Mouse (Mus musculus) Patski (cell line): ENCODE results near the gene Mfsd11. TPM values are rescaled to one million over a fixed set of nuclear protein-coding genes. Genes with fewer than 3 reads are reported as not detected.
A peak's percentile ranks its signal among the peaks of the same experiment; 100 is the strongest.
"Not testable (repeated sequence)": the region's sequence is repeated elsewhere in the genome, so short reads cannot be mapped to it uniquely, and the experiment has no call there.

Source experiments
- ATAC-seq: fragments of 100-300 bp; one replicate; pipeline ENCODE4 v1.8.0; 2021
- CTCF ChIA-PET: fragments of 350-600 bp; sonication (Branson Sonifier 250); formaldehyde crosslinking; loops from one replicate; lab custom pipeline; 2022; ENCODE audit warnings: inconsistent platforms; lab: Charles Lee
- POLR2A ChIA-PET: fragments of 350-600 bp; sonication (Branson Sonifier 250); formaldehyde crosslinking; loops from one replicate; lab custom pipeline; 2022; ENCODE audit warnings: antibody characterized with exemption, inconsistent platforms; lab: Charles Lee
- DNase-seq: peaks from one replicate; pipeline ENCODE4 v3.0.0-alpha.2; 2011; ENCODE audit warnings: low read depth, low spot score
- H3K27me3 ChIP-seq: fragments of 371-371 bp; one replicate; pipeline ENCODE4 v1.5.1; 2021
- CTCF ChIP-seq: fragments of 100-300 bp; IDR thresholded peaks from one replicate; pipeline ENCODE4 v1.5.1; 2021
- in situ Hi-C: fragments of 300-500 bp; cut with MboI; formaldehyde crosslinking; loops from 3 replicates; pipeline ENCODE4 v1.11.1; 2018; ENCODE audit warnings: low pct_unique_long_range_greater_than_20kb, mixed read lengths
- polyA plus RNA-seq: library from polyadenylated mRNA; unstranded; gene quantifications from one replicate; pipeline ENCODE4 v1.2.3, GENCODE M21; 2021

Gene Mfsd11
- polyA plus RNA-seq, 1 experiment from 2014 or later = 58.8 TPM

DNA sequence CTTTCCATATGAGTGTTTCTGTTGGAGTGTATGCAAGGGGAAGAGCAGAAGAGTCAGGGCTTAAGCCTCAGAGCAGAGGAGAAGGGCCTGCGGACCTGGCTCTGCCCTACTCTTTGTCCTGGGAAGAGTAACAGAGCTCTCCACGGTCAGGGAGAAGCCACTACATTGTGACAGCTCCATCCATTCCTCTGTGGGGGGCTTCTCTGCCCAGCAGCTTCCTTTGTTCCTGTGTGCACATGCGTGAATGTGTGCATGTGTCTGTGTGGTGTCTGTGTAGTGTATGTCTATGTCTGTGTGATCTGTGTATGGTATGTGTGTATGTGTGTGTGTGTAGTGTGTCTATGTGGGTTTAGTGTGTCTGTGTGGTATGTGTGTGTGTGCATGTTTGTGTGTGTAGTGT, 43.2 kb downstream of the Mfsd11 start:
- DNase-seq = no peak
- CTCF ChIA-PET = interaction anchor here (1.6 kb wide), 1 partner anchor 162 kb away, joined by 4 read pairs; no protein-coding TSS in a partner anchor
- no peak for TF ChIP-seq CTCF
- H3K27me3 ChIP-seq = peaks cover 8% of the 10 kb centered on the region
- ATAC-seq = no peak
- in situ Hi-C loops = loop anchor here (10.0 kb wide), 1 partner anchor 279 kb away; no protein-coding TSS in a partner anchor
- POLR2A ChIA-PET = no interaction called here

DNA sequence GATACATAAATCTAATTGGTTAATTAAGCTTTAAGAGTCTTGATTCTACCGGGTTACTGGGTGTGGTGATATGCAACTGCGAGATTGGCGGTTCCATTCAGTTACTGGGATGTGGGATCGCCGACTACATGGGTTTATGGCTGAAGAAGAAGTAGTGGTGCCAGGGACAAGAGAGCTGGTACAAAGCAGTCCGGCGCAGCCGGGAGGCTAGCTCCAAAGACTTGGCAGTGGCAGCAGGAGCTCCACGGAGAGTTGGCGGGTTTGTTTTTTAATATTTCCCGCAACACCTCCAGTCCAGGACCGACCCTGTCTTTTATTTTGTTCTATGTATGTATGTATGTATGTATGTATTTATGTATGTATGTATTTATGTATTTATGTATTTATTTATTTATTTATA, 47.0 kb downstream of the Mfsd11 start:
- POLR2A ChIA-PET = no interaction called here
- ATAC-seq (no peak), DNase-seq (no peak)
- CTCF ChIA-PET = no interaction called here
- H3K27me3 ChIP-seq = peaks cover 11% of the 10 kb centered on the region
- no peak for TF ChIP-seq CTCF
- in situ Hi-C loops = loop anchor here (10.0 kb wide), 1 partner anchor 276 kb away; no protein-coding TSS in a partner anchor

DNA sequence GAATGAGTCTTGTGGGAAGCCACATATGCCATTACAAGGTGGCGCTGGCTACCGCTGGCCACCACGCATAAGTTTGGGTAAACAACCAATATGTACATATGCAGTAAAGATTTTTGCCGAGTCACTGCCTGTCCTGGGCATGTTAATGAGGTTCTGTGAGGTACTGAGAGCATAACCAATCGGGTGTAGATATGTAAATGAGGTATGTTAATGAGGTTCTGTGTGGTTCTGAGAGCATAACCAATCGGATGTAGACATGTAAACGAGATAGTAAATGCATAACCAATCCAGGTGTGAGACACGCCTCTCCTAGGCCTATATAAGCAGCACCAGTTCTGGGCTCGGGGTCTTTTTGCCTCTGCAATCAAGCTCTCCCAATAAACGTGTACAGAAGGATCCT, 50.3 kb downstream of the Mfsd11 start:
- in situ Hi-C loops = loop anchor here (25.0 kb wide), 1 partner anchor 460 kb away; no protein-coding TSS in a partner anchor
- H3K27me3 ChIP-seq = peaks cover 24% of the 10 kb centered on the region
- ATAC-seq, POLR2A ChIA-PET, CTCF ChIA-PET, DNase-seq: not testable (repeated sequence)

DNA sequence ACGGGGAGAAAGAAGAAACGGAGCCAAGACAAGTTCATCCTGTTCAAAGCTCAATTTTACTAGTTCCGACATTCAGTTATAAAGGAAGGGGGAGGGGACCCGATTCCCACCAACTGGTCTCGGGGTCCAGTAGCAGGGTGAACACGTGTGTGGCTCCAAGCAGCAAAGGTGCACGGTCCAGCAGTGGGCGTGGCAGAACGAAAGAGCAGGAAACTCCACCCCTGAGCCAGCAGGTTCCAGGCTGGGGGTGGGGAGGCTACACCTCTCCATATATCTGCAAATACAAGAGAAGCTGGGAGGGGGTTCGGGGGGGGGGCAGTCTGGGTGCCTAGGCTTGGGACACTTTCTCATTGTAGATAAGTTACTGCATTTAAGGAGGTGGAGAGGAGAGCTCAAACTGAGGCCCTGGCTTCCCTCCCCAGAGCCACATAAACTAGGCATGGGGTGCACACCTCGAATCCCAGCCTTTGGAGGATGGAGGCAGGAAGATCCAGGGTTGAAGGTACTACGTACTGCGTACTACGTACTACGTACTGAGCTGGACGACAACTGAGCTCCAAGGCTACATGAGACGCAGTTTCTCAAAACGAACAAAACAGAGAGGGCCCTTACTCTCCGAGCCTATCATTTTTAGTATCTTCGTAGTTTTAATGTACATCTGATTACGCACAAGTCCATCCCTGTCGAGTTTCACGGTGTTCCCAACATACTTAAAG, 53.7 kb downstream of the Mfsd11 start:
- ATAC-seq (no peak), DNase-seq (no peak)
- ChIA-PET POLR2A (no interaction called here), CTCF (interaction anchor here (1.4 kb wide), 1 partner anchor 21 kb away, joined by 4 read pairs; no protein-coding TSS in a partner anchor)
- in situ Hi-C loops = loop anchor here (25.0 kb wide), 1 partner anchor 456 kb away; no protein-coding TSS in a partner anchor
- no peak for TF ChIP-seq CTCF
- H3K27me3 ChIP-seq = peaks cover 33% of the 10 kb centered on the region

DNA sequence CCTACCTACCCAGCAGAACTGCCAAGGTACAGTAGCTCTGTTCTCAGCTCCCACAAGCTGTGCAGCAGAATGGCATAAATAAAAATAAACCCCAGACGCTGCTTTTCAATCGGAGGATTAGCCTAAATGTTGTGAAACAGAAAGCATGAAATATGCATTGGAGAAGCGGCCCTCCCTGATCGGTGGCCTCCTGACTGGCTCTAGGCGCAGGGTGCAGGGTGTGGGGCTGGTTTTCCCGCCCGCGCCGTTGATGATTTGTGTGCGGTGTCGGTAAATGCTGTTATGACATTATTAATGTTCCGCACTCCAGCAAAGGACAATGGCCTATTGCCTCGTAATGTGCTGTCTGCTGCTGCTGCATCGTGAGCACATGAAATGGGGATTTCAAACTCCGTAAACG, 61.3 kb downstream of the Mfsd11 start:
- in situ Hi-C loops = loop anchor here (5.0 to 25.0 kb wide), 2 partner anchors 144 to 449 kb away; no protein-coding TSS in a partner anchor
- no peak for TF ChIP-seq CTCF
- H3K27me3 ChIP-seq = peaks cover 40% of the 10 kb centered on the region
- ChIA-PET CTCF (no interaction called here), POLR2A (no interaction called here)
- ATAC-seq = no peak
- no peak for DNase-seq

DNA sequence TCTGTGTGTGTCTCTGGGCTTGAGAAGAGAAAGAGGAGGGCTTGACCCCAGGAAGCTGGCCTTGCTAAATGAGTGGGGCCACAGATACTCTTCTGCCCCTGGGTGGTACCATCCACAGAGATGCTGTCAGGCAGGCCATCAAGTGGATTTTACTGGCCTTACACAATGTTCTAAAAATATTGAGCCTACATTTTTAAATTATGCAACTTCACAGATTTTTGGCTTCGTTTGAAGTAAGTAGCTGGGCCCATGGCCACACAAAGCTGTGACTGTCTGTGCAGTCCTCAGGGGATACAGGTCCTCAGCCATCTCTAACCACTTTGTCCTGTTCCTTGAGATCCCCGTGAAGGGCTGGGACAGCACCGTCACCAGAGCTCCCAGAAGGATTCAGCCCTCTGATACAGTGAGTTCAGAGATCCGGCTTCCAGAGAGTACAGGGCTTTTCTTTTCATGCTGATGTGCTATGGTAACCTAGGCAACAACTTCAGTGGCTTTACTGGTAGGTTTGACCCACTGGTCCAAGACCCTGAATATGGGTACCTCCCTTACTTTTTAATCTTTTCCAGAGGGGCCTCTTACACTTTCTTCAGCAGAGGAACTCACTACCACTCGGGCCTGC, 62.1 kb downstream of the Mfsd11 start:
- no peak for ATAC-seq
- POLR2A ChIA-PET = no interaction called here

DNA sequence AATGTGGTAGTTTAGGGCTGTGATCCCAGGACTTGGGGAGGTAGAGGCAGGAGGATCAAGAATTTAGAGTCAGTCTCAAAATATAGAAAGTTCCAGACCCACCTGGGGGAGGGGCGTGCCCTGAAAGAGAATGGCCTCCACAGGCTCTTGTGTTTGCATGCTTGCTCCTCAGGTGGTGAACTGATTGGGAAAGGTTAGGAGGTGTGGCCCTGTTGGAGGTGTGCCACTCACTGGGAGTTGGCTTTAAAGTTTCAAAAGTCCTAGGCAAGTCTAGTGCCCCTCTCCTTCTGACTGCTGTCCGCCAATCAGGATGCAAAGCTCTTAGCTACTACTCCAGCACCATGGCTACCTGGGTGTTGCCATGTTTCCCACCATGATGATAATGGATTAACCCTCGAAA, 63.0 kb downstream of the Mfsd11 start:
- in situ Hi-C loops = loop anchor here (25.0 kb wide), 1 partner anchor 447 kb away; no protein-coding TSS in a partner anchor
- ATAC-seq = no peak

More for the DNA sequence above, 62.1 kb downstream of the Mfsd11 start:
- TF ChIP-seq CTCF = no peak
- DNase-seq = no peak
- CTCF ChIA-PET = no interaction called here
- peaks cover 36% of the 10 kb centered on the region for H3K27me3 ChIP-seq
- in situ Hi-C loops = loop anchor here (5.0 to 25.0 kb wide), 2 partner anchors 143 to 448 kb away; no protein-coding TSS in a partner anchor

DNA sequence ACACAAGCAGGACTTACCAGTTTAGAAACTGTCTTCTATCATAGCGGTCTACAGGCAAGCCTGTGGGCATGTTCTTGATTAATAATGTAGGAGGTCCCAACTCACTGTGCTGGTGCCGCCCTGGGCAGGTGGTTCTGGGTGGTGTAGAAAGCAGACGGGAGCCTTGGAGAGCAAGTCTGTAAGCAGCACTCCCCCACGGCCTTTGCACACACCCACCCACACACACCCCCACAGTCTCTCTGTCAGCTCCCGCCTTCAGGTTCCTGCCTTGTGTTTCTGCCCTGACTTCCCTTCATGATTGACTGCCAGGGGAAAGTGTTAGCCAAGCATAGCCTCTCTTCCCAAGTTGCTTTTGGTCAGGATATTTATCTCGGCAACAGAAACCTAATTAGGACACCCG, 65.1 kb downstream of the Mfsd11 start:
- ChIA-PET POLR2A (no interaction called here), CTCF (no interaction called here)
- in situ Hi-C loops = loop anchor here (25.0 kb wide), 1 partner anchor 445 kb away; no protein-coding TSS in a partner anchor
- no peak for TF ChIP-seq CTCF
- peaks cover 37% of the 10 kb centered on the region for H3K27me3 ChIP-seq
- ATAC-seq = no peak
- DNase-seq = no peak

More for the DNA sequence above, 63.0 kb downstream of the Mfsd11 start:
- H3K27me3 ChIP-seq = peaks cover 39% of the 10 kb centered on the region
- TF ChIP-seq CTCF = no peak
- CTCF ChIA-PET = interaction anchor here (1.0 kb wide), 1 partner anchor 141 kb away, joined by 3 read pairs; no protein-coding TSS in a partner anchor
- no peak for DNase-seq
- POLR2A ChIA-PET = no interaction called here

DNA sequence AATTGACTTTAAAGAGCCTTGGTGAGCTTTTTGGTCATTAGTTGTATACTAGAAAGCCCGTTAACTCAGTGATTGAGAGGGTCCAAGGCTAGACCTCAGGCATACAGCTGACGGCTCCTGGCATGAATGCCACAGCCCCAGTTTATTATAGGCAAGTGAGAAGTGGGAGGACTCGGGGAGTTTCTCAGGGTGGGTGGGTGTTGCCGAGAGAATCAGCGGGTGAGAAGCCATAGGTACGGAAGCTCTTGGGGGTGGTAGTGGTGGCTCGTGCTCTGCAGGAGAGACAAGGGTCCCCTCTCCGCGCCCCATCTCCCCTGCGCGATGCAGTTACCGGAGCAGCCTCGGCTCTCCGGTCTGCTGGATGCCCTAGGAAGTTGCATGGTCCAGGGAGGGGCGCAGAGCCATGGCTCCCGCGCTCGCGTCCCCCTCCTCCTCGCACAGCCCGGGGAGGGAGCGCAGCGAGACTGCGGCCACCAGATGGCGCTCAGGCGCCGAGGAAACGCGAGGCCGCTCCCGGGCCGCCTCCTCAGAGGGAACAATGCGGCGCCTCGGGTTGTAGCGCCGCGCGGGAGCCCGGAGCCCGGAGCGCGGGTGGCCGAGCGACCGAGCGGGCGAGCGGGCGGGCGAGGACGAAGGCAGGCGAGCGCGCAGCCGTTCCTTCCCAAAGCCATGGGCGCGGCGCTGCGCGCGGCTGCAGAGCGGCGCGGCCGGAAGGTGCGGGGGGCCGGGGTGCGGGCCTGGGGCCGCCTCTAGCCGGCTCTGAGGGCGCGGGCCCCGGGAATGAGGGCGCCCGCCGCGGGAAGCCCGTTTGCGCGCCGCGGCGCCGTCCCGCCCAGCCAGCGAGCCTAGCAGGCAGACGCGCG, 66.3 kb downstream of the Mfsd11 start, which contains the start of gene Mgat5b:
Gene Mgat5b (plus strand): TSS at position 541 of the 863 bp plus-strand sequence.
- ATAC-seq (peak; percentile 65), DNase-seq (no peak)
- ChIA-PET POLR2A (interaction anchor here (0.5 kb wide), 1 partner anchor 100 kb away, joined by 4 read pairs; no protein-coding TSS in a partner anchor), CTCF (interaction anchor here (0.9 kb wide), 1 partner anchor 100 kb away, joined by 3 read pairs; no protein-coding TSS in a partner anchor)
- H3K27me3 ChIP-seq = peaks cover 31% of the 10 kb centered on the region
- TF ChIP-seq CTCF = peak; percentile 99
- in situ Hi-C loops = loop anchor here (25.0 kb wide), 1 partner anchor 444 kb away; no protein-coding TSS in a partner anchor
